ENCODE assay signal across 8 mouse cellular contexts in the genomic region with DNA sequence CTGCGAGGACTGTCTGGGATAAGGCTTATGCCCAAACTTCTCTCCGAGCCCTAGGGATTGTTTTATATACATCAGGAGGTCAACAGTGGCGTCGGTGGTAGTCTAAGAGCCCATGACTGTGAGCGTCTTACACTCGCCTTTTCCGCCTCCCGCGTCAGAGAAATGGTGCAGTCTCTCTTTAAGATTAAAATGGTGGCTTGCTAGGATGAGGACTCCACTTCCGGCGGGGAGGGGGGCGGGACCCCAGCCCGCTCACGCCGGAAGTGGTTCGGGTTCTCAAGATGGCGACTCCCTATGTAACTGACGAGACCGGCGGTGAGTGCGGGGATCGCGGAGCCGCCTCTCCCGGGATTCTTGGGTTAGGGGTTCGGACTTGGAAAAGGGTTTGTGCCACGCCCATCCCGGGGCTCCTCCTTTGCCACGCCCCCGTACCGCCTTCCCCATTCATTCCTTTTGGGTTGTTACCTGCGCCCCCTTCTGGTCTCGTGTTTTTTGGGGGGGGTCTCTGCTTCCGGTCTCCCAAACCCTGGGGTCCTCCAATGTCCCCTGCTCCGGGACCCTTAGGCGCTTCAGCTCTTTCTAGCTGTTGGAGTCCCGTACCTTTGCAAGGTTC. TPM values are rescaled to one million over a fixed set of nuclear protein-coding genes. Genes with fewer than 3 reads are reported as not detected.
A peak's percentile ranks its signal among the peaks of the same experiment; 100 is the strongest.
DNase-seq lines count a peak whose midpoint lies in the region; ATAC-seq and TF ChIP-seq lines count a peak whose summit lies in the region.

No protein-coding gene starts in this region.

- H3K9me3 ChIP-seq in E14TG2a.4 (ENCODE audit: low read length): no peaks in the 10 kb centered on the region
- no peaks in the 10 kb centered on the region for H3K9me3 ChIP-seq in heart, embryonic 14.5 days (ENCODE audit: control insufficient read depth, low read length)
- H3K9me3 ChIP-seq in liver, embryonic 14.5 days (ENCODE audit: control insufficient read depth, low read length): no peaks in the 10 kb centered on the region
- H3K9me3 ChIP-seq in neural tube, embryonic 11.5 days (ENCODE audit: control insufficient read depth, low read length): no peaks in the 10 kb centered on the region

- H3K27me3 ChIP-seq in E14TG2a.4 (ENCODE audit: insufficient read depth, low read length): peaks cover 4% of the 10 kb centered on the region; the same call in 1 of the 2 replicates
- H3K27me3 ChIP-seq in heart, embryonic 14.5 days (ENCODE audit: control insufficient read depth, insufficient read depth, low read length): no peaks in the 10 kb centered on the region
- H3K27me3 ChIP-seq in liver, embryonic 14.5 days (ENCODE audit: control insufficient read depth, insufficient read depth, low read length): peaks cover 20% of the 10 kb centered on the region
- peaks cover 11% of the 10 kb centered on the region for H3K27me3 ChIP-seq in neural tube, embryonic 11.5 days (ENCODE audit: control insufficient read depth, insufficient read depth, low read length)

- ATAC-seq in heart, embryonic 14.5 days (ENCODE audit: insufficient number of reproducible peaks, insufficient read depth, low FRiP score, low read depth): peak; percentile 83
- peak; percentile 78 for ATAC-seq in liver, embryonic 14.5 days (ENCODE audit: insufficient read depth)
- peak; percentile 93 for ATAC-seq in neural tube, embryonic 11.5 days (ENCODE audit: insufficient read depth, low FRiP score, low TSS enrichment)

- peak overlapping the region; percentile 91 for H3K9ac ChIP-seq in heart, embryonic 14.5 days (ENCODE audit: low read length)
- H3K9ac ChIP-seq in liver, embryonic 14.5 days (replicated peaks): peak overlapping the region; percentile 71
- H3K9ac ChIP-seq in neural tube, embryonic 11.5 days (ENCODE audit: low read length): peak overlapping the region; percentile 78

- peak overlapping the region; percentile 92 to 94 for H3K27ac ChIP-seq in heart, embryonic 14.5 days (replicated peaks in 1 of 2; ENCODE audit: control insufficient read depth in 1 of 2, insufficient read depth in 1 of 2, low read depth in 2 of 2, low read length in 2 of 2)
- peak overlapping the region; percentile 84 for H3K27ac ChIP-seq in liver, embryonic 14.5 days
- H3K27ac ChIP-seq in neural tube, embryonic 11.5 days (ENCODE audit: low read depth, low read length): peak overlapping the region; percentile 86

- peak; percentile 42 for TF ChIP-seq CTCF in E14TG2a.4 (conservative IDR thresholded peaks at IDR 0.05; ENCODE audit: low read length)
- no peak for TF ChIP-seq CTCF in liver, embryonic 14.5 days (IDR thresholded peaks at IDR 0.05; ENCODE audit: low read depth)

- peaks cover 35% of the 10 kb centered on the region for H3K36me3 ChIP-seq in E14TG2a.4 (ENCODE audit: insufficient read depth, low read length)
- peaks cover 11% of the 10 kb centered on the region; the same call in 1 of the 2 replicates for H3K36me3 ChIP-seq in heart, embryonic 14.5 days (ENCODE audit: control insufficient read depth, insufficient read depth, low read length)
- H3K36me3 ChIP-seq in liver, embryonic 14.5 days (replicated peaks; ENCODE audit: control insufficient read depth, insufficient read depth, low read depth): no peaks in the 10 kb centered on the region; the same call in 1 of the 2 replicates
- H3K36me3 ChIP-seq in neural tube, embryonic 11.5 days (ENCODE audit: control insufficient read depth, insufficient read depth, low read length): no peaks in the 10 kb centered on the region

- peaks cover 80% of the 10 kb centered on the region for H3K4me1 ChIP-seq in E14TG2a.4 (replicated peaks; ENCODE audit: low read depth, low read length)
- peaks cover 10 to 20% of the 10 kb centered on the region in 2 experiments for H3K4me1 ChIP-seq in heart, embryonic 14.5 days (ENCODE audit: control insufficient read depth in 2 of 2, insufficient read depth in 2 of 2, low read length in 2 of 2)
- peaks cover 11 to 28% of the 10 kb centered on the region in 2 experiments for H3K4me1 ChIP-seq in liver, embryonic 14.5 days (replicated peaks; ENCODE audit: control insufficient read depth in 2 of 2, insufficient read depth in 2 of 2, low read length in 1 of 2)
- peaks cover 12% of the 10 kb centered on the region for H3K4me1 ChIP-seq in neural tube, embryonic 11.5 days (ENCODE audit: control insufficient read depth, insufficient read depth, low read length)

- TF ChIP-seq EP300 in liver, embryonic 14.5 days (IDR thresholded peaks at IDR 0.05; ENCODE audit: low read depth): no peak

- peak overlapping the region; percentile 95 for H3K4me2 ChIP-seq in heart, embryonic 14.5 days (ENCODE audit: low read length)
- peak overlapping the region; percentile 83 for H3K4me2 ChIP-seq in liver, embryonic 14.5 days (ENCODE audit: low read depth)
- H3K4me2 ChIP-seq in neural tube, embryonic 11.5 days (ENCODE audit: low read depth): peak overlapping the region; percentile 84

- under 1% methylated on average over 37 of the region's 37 CpGs for WGBS in heart, embryonic 14.5 days
- WGBS in liver, embryonic 14.5 days (ENCODE audit: insufficient replicate concordance): under 1% methylated on average over 37 of the region's 37 CpGs
- under 1% methylated on average over 37 of the region's 37 CpGs for WGBS in neural tube, embryonic 11.5 days

- H3K4me3 ChIP-seq in E14TG2a.4 (replicated peaks; ENCODE audit: low read length): peak overlapping the region; percentile 98
- H3K4me3 ChIP-seq in heart, embryonic 14.5 days (ENCODE audit: control insufficient read depth in 1 of 2, insufficient read depth in 1 of 2, low read depth in 1 of 2, low read length in 2 of 2): peak overlapping the region; percentile 86 to 90
- H3K4me3 ChIP-seq in liver, embryonic 14.5 days (ENCODE audit: insufficient read depth in 1 of 2, low read depth in 2 of 2, low read length in 2 of 2): peak overlapping the region; percentile 95
- H3K4me3 ChIP-seq in neural tube, embryonic 11.5 days (ENCODE audit: low read depth, low read length): peak overlapping the region; percentile 72

- DNase-seq in c-Kit-negative CD71-positive TER-119-positive erythroid progenitor cells, embryonic 14.5 days (ENCODE audit: low read depth, low spot score): peak; percentile 80
- DNase-seq in fibroblast of lung, adult 2 months (ENCODE audit: low read depth): peak; percentile 75
- DNase-seq in kidney, postnatal 25 days: peak; percentile 79 to 89
- peak; percentile 82 to 87 (median 82) for DNase-seq in liver, embryonic 14.5 days (ENCODE audit: low read depth in 3 of 3, low spot score in 3 of 3)
- peak; percentile 95 for DNase-seq in neural tube, embryonic 11.5 days (ENCODE audit: low spot score)
- peak; percentile 90 for DNase-seq in telencephalon, adult 2 months (ENCODE audit: low read depth, low spot score)

RNA-seq across cellular contexts. Expression of a gene that starts 0.7 kb away (rescaled TPM):
- polyA plus RNA-seq in heart, embryonic 14.5 days (2014; fragmentation: Nextera tagmentation; extraction: Ambion mirVana): 16.0 and 18.3 TPM in 2 replicates
- polyA plus RNA-seq in liver, embryonic 14.5 days (2012; rRNA removed): 14.2 and 19.5 TPM in 2 replicates
- 12.4 and 15.3 TPM in 2 replicates for polyA plus RNA-seq in liver, embryonic 14.5 days (2014; fragmentation: Nextera tagmentation; extraction: Ambion mirVana)
- polyA plus RNA-seq in neural tube, embryonic 11.5 days (2014; fragmentation: Nextera tagmentation; extraction: Ambion mirVana): 47.8 and 50.2 TPM in 2 replicates

RNA-seq across cellular contexts. Expression of a gene that starts 3.7 kb away (rescaled TPM):
- 5.4 and 7.1 TPM in 2 replicates for polyA plus RNA-seq in heart, embryonic 14.5 days (2014; fragmentation: Nextera tagmentation; extraction: Ambion mirVana)
- polyA plus RNA-seq in liver, embryonic 14.5 days (2012; rRNA removed): 1.4 and 1.6 TPM in 2 replicates
- 2.0 and 2.1 TPM in 2 replicates for polyA plus RNA-seq in liver, embryonic 14.5 days (2014; fragmentation: Nextera tagmentation; extraction: Ambion mirVana)
- 5.8 and 6.2 TPM in 2 replicates for polyA plus RNA-seq in neural tube, embryonic 11.5 days (2014; fragmentation: Nextera tagmentation; extraction: Ambion mirVana)

RNA-seq across cellular contexts. Expression of a gene that starts 42.4 kb away (rescaled TPM):
- 1.1 and 1.8 TPM in 2 replicates for polyA plus RNA-seq in heart, embryonic 14.5 days (2014; fragmentation: Nextera tagmentation; extraction: Ambion mirVana)
- 8.0 and 9.5 TPM in 2 replicates for polyA plus RNA-seq in liver, embryonic 14.5 days (2012; rRNA removed)
- 8.3 and 8.9 TPM in 2 replicates for polyA plus RNA-seq in liver, embryonic 14.5 days (2014; fragmentation: Nextera tagmentation; extraction: Ambion mirVana)
- 0.32 and 0.41 TPM in 2 replicates for polyA plus RNA-seq in neural tube, embryonic 11.5 days (2014; fragmentation: Nextera tagmentation; extraction: Ambion mirVana)

RNA-seq across cellular contexts. Expression of a gene that starts 43.5 kb away (rescaled TPM):
- 89.2 and 90.3 TPM in 2 replicates for polyA plus RNA-seq in heart, embryonic 14.5 days (2014; fragmentation: Nextera tagmentation; extraction: Ambion mirVana)
- polyA plus RNA-seq in liver, embryonic 14.5 days (2012; rRNA removed): 38.8 and 40.7 TPM in 2 replicates
- 51.8 and 56.6 TPM in 2 replicates for polyA plus RNA-seq in liver, embryonic 14.5 days (2014; fragmentation: Nextera tagmentation; extraction: Ambion mirVana)
- polyA plus RNA-seq in neural tube, embryonic 11.5 days (2014; fragmentation: Nextera tagmentation; extraction: Ambion mirVana): 93.9 and 99.5 TPM in 2 replicates

RNA-seq across cellular contexts. Expression of a gene that starts 44.4 kb away (rescaled TPM):
- 3.6 and 4.7 TPM in 2 replicates for polyA plus RNA-seq in heart, embryonic 14.5 days (2014; fragmentation: Nextera tagmentation; extraction: Ambion mirVana)
- 0.27 and 0.31 TPM in 2 replicates for polyA plus RNA-seq in liver, embryonic 14.5 days (2012; rRNA removed)
- 0.20 and 0.50 TPM in 2 replicates for polyA plus RNA-seq in liver, embryonic 14.5 days (2014; fragmentation: Nextera tagmentation; extraction: Ambion mirVana)
- polyA plus RNA-seq in neural tube, embryonic 11.5 days (2014; fragmentation: Nextera tagmentation; extraction: Ambion mirVana): 4.0 and 4.6 TPM in 2 replicates

Comparison
In these comparisons a context has a peak if more than half of its experiments do, and no peak if none do; other contexts are left out.
1. Peak in every context shown above with its lines: DNase-seq, ATAC-seq, H3K4me3 ChIP-seq and H3K27ac ChIP-seq.